10 mouse cellular contexts compared by ENCODE assay signal in genomic region chr1:126593044-126593805, GRCm38 (mm10).
DNase-seq lines count a peak whose midpoint lies in the region; ATAC-seq lines count a peak whose summit lies in the region.
"Had no signal": no experiment of that assay in that cellular context is flagged by ENCODE, and none has a peak within 500 bp of the region (broad histone marks: within the 10 kb centered on the region; RNA-seq: fewer than 3 reads in every experiment).

No protein-coding gene starts in this region.

- H3K9ac ChIP-seq in heart, embryonic 13.5 days: no peak overlapping the region
- H3K9ac ChIP-seq in embryonic facial prominence, embryonic 14.5 days (ENCODE audit: low read depth, low read length): no peak overlapping the region
- no peak overlapping the region for H3K9ac ChIP-seq in stomach, embryonic 15.5 days
- H3K9ac ChIP-seq in forebrain, embryonic 12.5 days: no peak overlapping the region

- H3K27ac ChIP-seq in heart, embryonic 13.5 days (replicated peaks): peak overlapping the region; percentile 33
- H3K27ac ChIP-seq in embryonic facial prominence, embryonic 14.5 days (replicated peaks; ENCODE audit: low read depth, low read length): no peak overlapping the region
- no peak overlapping the region; the same call in 1 of the 2 replicates for H3K27ac ChIP-seq in stomach, embryonic 15.5 days
- no peak overlapping the region for H3K27ac ChIP-seq in midbrain, embryonic 10.5 days (replicated peaks)
- no peak overlapping the region for H3K27ac ChIP-seq in forebrain, embryonic 12.5 days
- H3K27ac ChIP-seq: layer of hippocampus, adult 2 months had no signal

- no peaks in the 10 kb centered on the region for H3K36me3 ChIP-seq in heart, embryonic 13.5 days
- H3K36me3 ChIP-seq in embryonic facial prominence, embryonic 14.5 days (ENCODE audit: control insufficient read depth, insufficient read depth, low read length): no peaks in the 10 kb centered on the region
- no peaks in the 10 kb centered on the region for H3K36me3 ChIP-seq in stomach, embryonic 15.5 days
- no peaks in the 10 kb centered on the region for H3K36me3 ChIP-seq in midbrain, embryonic 10.5 days
- no peaks in the 10 kb centered on the region for H3K36me3 ChIP-seq in forebrain, embryonic 12.5 days (replicated peaks)

- H3K4me3 ChIP-seq in heart, embryonic 13.5 days: no peak overlapping the region
- no peak overlapping the region for H3K4me3 ChIP-seq in embryonic facial prominence, embryonic 14.5 days (ENCODE audit: low read depth, low read length)
- no peak overlapping the region for H3K4me3 ChIP-seq in stomach, embryonic 15.5 days (replicated peaks)
- no peak overlapping the region for H3K4me3 ChIP-seq in midbrain, embryonic 10.5 days
- H3K4me3 ChIP-seq in forebrain, embryonic 12.5 days (replicated peaks): no peak overlapping the region
- H3K4me3 ChIP-seq: layer of hippocampus, adult 2 months had no signal

- 37% methylated on average over 7 of the region's 7 CpGs for WGBS in heart, embryonic 13.5 days
- WGBS in embryonic facial prominence, embryonic 14.5 days: 55% methylated on average over 7 of the region's 7 CpGs
- WGBS in stomach, embryonic 15.5 days: 37% methylated on average over 7 of the region's 7 CpGs
- 75% methylated on average over 7 of the region's 7 CpGs for WGBS in midbrain, embryonic 10.5 days
- 75% methylated on average over 7 of the region's 7 CpGs for whole genome bisulfite sequencing in forebrain, embryonic 12.5 days

- no peak for DNase-seq in heart, postnatal 25 days (ENCODE audit: low spot score)
- peak; percentile 35 for DNase-seq in embryonic facial prominence, embryonic 14.5 days (ENCODE audit: low spot score)
- peak; percentile 32 to 60 for DNase-seq in kidney, postnatal 25 days
- no peak for DNase-seq in midbrain, embryonic 10.5 days (ENCODE audit: low spot score)
- DNase-seq: gastrocnemius, postnatal 36 days had no signal

- no peak overlapping the region for H3K4me2 ChIP-seq in heart, embryonic 13.5 days
- no peak overlapping the region for H3K4me2 ChIP-seq in embryonic facial prominence, embryonic 14.5 days (ENCODE audit: low read depth, low read length)
- no peak overlapping the region for H3K4me2 ChIP-seq in stomach, embryonic 15.5 days
- H3K4me2 ChIP-seq in forebrain, embryonic 12.5 days: no peak overlapping the region

- intact Hi-C loops in heart, postnatal 25 days (cut with DNase I): no loop called here

- H3K4me1 ChIP-seq in heart, embryonic 13.5 days: peaks cover 19% of the 10 kb centered on the region
- peaks cover 3% of the 10 kb centered on the region; the same call in 1 of the 2 replicates for H3K4me1 ChIP-seq in embryonic facial prominence, embryonic 14.5 days (ENCODE audit: control insufficient read depth, insufficient read depth, low read length)
- H3K4me1 ChIP-seq in stomach, embryonic 15.5 days: peaks cover 11% of the 10 kb centered on the region
- H3K4me1 ChIP-seq in midbrain, embryonic 10.5 days: peaks cover 60% of the 10 kb centered on the region
- H3K4me1 ChIP-seq in forebrain, embryonic 12.5 days: peaks cover 23% of the 10 kb centered on the region

- no peaks in the 10 kb centered on the region for H3K9me3 ChIP-seq in heart, embryonic 13.5 days
- no peaks in the 10 kb centered on the region for H3K9me3 ChIP-seq in embryonic facial prominence, embryonic 14.5 days (ENCODE audit: control insufficient read depth, low read length)
- H3K9me3 ChIP-seq in stomach, embryonic 15.5 days: no peaks in the 10 kb centered on the region
- no peaks in the 10 kb centered on the region for H3K9me3 ChIP-seq in midbrain, embryonic 10.5 days (replicated peaks)
- no peaks in the 10 kb centered on the region for H3K9me3 ChIP-seq in forebrain, embryonic 12.5 days

- H3K27me3 ChIP-seq in heart, embryonic 13.5 days (replicated peaks): peaks cover 4% of the 10 kb centered on the region; the same call in 1 of the 2 replicates
- H3K27me3 ChIP-seq in embryonic facial prominence, embryonic 14.5 days (replicated peaks; ENCODE audit: control insufficient read depth, insufficient read depth, low read length): no peaks in the 10 kb centered on the region
- H3K27me3 ChIP-seq in stomach, embryonic 15.5 days (replicated peaks): no peaks in the 10 kb centered on the region
- 0 out of 2 replicates have a peak, but pooled peaks cover 6% of the 10 kb centered on the region for H3K27me3 ChIP-seq in midbrain, embryonic 10.5 days (ENCODE audit: low read depth, poor library complexity, severe bottlenecking)
- no peaks in the 10 kb centered on the region for H3K27me3 ChIP-seq in forebrain, embryonic 12.5 days

- ATAC-seq in heart, embryonic 13.5 days (ENCODE audit: extremely low read depth, insufficient number of reproducible peaks, low FRiP score, low TSS enrichment): no peak; the same call in 1 of the 2 replicates
- ATAC-seq in embryonic facial prominence, embryonic 14.5 days (ENCODE audit: low read depth): no peak
- ATAC-seq in stomach, embryonic 15.5 days (ENCODE audit: insufficient read depth, low FRiP score, low read depth): peak; percentile 57; the same call in 1 of the 2 replicates
- no peak for ATAC-seq in monocyte, adult 5-6 weeks (replicated peaks; ENCODE audit: insufficient number of reproducible peaks, low FRiP score, low TSS enrichment, poor library complexity, severe bottlenecking)
- ATAC-seq in forebrain, embryonic 12.5 days (ENCODE audit: low FRiP score): no peak

Comparison
In these comparisons a context has a peak if more than half of its experiments do, and no peak if none do; other contexts are left out.
1. DNase-seq: peak in embryonic facial prominence, embryonic 14.5 days (single experiment) and kidney, postnatal 25 days (2 of 2); none in heart, postnatal 25 days (single experiment) and midbrain, embryonic 10.5 days (single experiment).